Mouse (Mus musculus): ENCODE measurements at regions not wholly inside any gene's neighbourhood (a gene's known extent, or its start where the extent isn't known, plus 50 kb on each side); places are given as distances from the start of the nearest gene placed in this dataset.

- no peak for DNase-seq (ENCODE audit: low read depth, low spot score)
Observed at GRCm38 (mm10) chr2:123267036-123267435, 502.0 kb downstream of the Sqor start.

DNA sequence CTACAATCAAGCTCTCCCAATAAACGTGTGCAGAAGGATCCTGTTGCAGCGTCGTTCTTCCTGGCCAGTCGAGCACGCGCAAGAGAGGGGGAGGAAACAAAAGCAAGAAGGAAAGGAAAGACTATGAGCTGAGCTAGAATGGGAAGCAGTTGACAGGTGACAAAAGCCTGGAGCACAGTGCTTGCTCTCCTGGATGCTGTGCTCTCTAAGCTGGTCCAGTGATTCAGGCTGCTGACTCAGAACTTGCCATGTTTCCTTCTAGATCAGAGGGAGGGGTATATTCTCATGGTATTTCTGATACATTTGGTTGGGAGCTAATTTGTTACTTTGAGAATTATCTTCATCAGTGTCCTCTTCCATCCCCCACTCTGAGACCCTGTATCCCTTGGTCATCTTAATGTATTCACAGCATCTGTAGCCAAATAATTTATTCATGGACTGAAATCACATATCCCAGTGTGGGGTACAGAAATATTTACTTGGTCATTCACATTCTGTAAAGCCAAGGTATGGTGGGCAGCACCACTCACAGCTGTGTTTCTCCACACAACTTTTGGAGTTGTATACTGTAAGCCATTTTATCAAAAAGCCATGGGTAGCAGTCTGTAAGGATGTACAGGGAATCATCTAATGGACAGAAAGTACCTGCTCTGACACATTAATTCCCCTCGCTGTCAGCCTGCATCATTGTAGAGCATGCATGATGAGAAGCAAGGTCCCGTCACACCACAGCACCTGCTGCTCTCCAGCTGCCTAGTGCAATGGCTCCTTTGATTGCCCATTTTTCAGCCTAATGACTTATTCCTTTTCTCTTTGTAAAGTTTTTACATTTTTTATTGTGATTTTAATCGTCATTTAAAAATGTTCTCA lies 510.1 kb downstream of the Sqor start:
- no peak for DNase-seq (ENCODE audit: low read depth, low spot score)

- DNase-seq (ENCODE audit: low read depth, low spot score), result no peak
Observed at GRCm38 (mm10) chr2:123275736-123276330, 510.8 kb downstream of the Sqor start.

DNA sequence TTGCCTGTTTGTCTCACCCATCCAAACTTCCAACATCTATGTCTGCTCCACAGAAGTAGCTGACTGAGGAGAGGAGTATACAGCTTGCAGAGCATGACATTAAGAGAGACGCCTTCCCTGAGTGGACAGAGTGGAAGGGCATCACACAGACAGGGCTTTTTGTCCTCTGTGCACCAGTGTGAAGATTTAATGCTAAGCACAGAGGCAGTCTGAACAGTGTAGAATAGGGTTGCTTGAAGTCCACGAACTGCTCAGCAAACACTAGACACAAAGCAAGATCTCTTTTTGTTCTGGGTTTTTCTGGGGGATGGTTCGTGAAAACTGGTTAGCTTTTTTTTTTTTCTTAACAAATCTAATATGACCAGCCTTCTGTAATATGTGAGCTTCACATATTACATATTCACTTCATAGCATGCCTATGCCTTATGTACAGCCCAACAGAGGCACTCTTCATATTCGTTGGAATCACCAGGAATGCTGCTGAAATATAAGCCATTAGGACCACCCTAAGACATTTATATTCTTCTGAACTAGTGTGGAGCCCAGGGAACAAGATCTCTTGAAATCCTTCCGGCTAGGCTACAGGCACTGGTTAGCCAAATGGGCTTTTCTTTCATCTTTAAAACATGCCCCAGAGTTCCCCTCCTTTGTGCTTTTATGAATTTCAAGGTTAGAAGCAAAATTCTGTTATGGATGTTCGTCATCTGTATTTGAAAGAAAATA lies 546.7 kb downstream of the Sqor start:
- DNase-seq (ENCODE audit: low read depth, low spot score), result no peak

- DNase-seq (ENCODE audit: low read depth, low spot score), result peak; percentile 3
Observed at GRCm38 (mm10) chr2:123312277-123312617, 547.2 kb downstream of the Sqor start.

DNA sequence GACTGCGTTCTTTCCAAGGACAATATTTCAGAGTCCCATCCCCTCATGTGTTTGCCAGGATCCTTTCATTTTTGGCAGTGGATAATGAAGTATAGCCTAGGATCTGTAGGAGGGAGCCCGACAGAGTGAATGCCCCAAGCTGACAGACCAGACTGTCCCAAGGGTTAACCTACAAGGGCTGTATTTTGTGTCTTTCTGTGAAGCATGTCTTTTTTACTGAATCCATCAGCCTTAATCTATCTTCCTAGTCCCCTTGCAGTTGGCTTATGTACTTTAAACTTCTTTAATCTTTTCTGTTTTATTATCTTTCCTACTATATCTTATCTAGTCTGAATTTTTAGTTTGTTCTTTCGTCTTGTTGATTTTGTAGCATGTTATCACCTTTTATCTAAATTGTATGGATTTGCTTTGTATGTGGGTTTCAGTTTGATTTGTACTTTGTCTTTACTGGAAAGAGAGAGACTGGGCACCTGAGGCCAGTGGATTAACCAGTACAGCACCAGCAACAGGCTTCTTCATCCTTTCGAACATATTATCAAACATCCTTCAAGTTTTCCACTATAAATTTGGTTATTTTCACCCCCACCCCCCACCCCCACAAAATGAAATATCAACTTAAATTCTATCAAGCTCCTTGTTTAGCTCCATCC lies 555.5 kb downstream of the Sqor start:
- no peak for DNase-seq (ENCODE audit: low read depth, low spot score)

- DNase-seq (ENCODE audit: low read depth, low spot score), result no peak
Observed at GRCm38 (mm10) chr2:123323769-123324168, 558.7 kb downstream of the Sqor start.

DNA sequence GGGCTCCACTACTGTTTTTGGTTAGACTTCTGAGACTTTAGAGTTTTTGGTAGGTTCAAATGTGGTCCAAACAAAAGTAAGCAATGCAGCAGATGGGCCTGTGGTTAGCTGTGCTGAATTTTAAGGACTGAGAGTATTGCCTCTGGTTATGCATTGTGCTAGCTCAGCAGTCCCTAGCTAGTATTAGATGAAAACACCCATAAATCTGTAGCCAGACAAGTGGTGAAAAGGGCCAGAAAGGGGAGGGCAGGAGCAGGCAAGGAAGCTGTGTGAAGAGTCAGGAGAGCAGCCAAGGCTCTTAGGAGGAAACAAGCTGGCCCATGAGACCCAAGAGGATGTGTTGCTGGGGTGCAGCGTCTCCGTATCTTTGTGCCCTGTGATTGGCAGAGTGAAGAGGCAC lies 559.9 kb downstream of the Sqor start:
- DNase-seq (ENCODE audit: low read depth, low spot score), result no peak

DNA sequence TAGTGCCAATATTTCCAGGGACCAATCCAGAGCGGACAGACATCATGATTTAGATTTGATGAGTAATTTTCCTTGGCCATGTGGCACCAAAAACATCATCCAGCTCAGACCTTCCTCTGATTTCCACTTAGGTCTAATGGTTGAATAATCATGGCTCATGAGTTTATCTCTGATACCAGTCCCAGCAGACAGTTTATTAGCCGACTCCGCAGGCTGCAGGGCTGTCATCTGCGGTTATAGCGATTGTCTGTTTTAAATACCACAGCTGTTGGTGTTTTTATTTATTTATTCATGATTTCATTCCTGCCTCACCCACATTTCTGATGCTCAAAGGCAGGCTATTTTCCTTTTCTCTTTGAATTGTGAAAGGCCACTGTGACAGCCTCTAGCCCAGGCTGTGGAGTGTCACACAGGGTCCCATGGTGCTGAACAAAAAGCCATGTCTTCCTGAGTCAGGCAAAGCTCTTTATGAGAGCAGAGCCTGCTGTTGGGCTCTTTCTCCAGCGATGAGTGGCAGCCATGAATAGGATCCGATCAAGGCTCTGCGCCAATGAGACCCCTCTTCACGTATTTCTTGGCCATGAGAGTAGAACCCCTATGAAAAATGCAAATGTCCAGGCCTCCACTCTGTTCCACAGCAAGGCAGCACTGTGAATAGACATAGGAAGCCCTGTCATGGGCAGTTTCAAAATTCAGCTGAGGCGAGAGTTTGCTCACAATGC lies 584.7 kb downstream of the Sqor start:
- DNase-seq (ENCODE audit: low read depth, low spot score), result no peak

- DNase-seq (ENCODE audit: low read depth, low spot score), result peak; percentile 3
Observed at GRCm38 (mm10) chr2:123364204-123364603, 599.2 kb downstream of the Sqor start.

- DNase-seq (ENCODE audit: low read depth, low spot score), result no peak
Observed at GRCm38 (mm10) chr2:123366571-123366970, 601.5 kb downstream of the Sqor start.

- no peak for DNase-seq (ENCODE audit: low read depth, low spot score)
Observed at GRCm38 (mm10) chr2:123385622-123386418, 620.8 kb downstream of the Sqor start.

DNA sequence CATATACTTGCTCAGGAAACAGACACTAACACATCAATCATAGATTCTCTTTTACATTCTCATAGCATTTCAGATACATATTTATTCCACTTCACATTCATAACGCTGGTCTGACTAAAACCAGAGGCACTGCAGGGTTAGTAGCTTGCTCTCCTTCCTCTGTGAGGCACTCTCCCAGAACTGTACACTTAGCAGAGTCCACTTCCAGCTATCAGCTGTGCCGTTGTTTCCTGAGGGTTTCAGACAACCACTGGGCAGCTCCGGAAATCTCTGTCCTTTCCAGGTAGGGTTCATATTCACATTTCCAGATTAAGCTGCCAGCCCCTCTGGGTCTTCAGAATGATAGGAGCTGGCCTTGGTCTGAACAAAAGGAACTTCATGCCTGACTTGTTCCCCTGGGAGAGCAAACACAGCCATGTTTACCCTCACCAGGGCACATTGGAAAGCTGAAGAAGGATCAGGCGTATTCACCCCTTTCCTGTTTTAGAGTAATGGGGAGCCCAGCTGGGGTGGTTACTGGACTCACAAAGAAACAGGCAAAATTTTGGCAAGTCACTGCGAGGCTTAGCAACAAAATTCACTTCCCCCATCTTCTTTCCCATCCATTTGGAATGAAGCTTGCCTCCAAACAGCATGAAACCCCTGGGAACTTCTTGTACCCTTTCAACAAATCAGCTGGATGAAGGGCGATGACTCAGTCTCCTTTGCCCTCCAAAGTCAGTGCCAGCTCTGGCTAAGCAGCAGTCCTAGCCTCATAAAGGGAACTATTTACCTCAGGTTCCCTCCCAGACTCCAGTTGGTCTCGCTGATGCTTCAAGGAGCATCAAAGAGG lies 622.0 kb downstream of the Sqor start:
- no peak for DNase-seq (ENCODE audit: low read depth, low spot score)

DNA sequence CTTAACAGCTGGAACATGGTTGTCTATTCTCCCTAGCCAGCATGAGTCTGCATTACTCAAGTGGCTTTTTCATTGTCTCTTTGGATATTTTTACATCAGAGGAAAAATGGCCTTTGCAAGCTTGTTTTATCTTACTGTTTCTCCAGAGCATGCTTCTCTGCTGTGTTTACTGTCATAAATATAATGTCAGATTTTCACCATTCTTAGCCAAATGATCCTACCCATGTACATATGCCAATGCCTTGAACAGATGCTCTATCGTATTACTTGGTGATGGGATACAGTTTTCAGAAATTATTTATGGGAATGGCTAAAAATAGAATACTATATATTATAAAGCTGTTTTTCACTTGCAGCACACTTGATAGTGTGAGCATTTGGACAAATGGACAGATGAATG lies 625.9 kb downstream of the Sqor start:
- DNase-seq (ENCODE audit: low read depth, low spot score), result no peak

GRCm38 (mm10) chr2:123394296-123394695 lies 629.3 kb downstream of the Sqor start:
- DNase-seq (ENCODE audit: low read depth, low spot score), result no peak

DNA sequence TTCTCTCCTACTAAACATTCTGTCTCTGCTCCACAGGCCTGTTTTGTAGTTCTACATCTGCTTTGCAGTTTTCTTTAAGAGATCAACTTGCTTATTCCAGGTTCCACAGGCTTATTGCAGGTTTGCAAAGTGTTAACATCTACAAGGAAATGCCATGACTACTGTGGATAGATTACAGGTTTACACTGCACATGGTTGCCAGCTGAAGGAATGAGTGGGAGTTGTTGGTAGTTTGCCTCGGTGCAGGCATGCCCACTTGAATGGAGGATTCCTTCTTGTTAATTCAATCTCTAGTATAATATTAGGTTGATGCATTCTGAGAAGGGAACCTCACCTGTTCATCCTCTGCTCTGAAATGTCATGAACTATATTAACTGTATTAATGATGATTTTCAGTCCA lies 632.5 kb downstream of the Sqor start:
- DNase-seq (ENCODE audit: low read depth, low spot score), result no peak

- no peak for DNase-seq (ENCODE audit: low read depth, low spot score)
Observed at GRCm38 (mm10) chr2:123401064-123401463, 636.0 kb downstream of the Sqor start.

DNA sequence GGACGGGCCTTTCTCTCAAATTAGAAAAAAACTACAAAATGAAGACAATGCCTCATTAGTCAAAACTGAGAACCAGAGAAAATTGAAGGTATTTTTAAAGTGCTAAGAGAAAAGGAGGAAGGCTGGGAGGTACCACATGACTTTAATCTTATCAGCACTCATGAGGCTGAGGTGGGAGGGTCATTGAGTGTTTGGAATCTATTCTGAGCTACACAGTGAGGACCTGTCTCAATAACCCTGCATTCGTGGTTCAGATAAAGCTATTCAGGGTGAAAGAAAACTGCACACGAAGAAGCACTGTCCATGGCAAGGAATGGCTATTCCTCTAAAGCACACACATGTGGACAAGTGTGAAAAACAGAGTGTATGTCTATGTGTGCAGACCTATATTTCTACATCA lies 644.0 kb downstream of the Sqor start:
- DNase-seq (ENCODE audit: low read depth, low spot score), result no peak

DNA sequence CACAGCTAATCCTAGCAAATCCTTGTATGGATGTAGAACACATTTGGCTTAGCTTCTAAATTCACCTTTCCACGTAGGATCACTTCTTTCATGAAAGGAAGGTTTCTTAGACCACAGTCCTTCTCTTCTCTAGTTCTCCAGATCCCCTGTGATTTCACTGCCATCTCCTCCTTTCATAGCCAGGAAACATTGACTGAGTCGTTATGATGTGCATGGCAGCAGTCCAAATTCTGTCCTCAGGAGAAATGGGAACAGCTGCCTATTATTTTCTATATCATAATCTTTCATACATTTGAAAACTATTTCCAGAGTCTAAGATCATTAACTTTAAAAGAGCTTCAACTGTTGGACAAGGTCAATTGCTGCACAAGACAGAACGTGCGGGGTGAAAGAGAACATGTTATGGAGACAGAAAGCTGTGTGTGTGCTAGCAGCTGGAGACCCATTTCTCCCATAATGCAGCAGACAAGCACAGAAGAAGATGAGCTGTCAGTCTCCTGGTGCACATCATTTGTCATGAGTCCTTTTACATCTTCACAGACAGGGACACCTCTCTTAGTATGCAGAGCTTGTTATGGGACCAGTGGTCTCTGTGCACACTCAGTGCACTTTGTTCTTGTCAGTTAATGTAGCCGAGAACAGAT lies 631.6 kb upstream of the Sema6d start:
- DNase-seq (ENCODE audit: low read depth, low spot score), result no peak
